Mouse (Mus musculus): ENCODE measurements around the gene Gnb5. TPM values are rescaled to one million over a fixed set of nuclear protein-coding genes. Genes with fewer than 3 reads are reported as not detected.

The Gnb5 gene
- polyA plus RNA-seq, 1 experiment from 2014 or later: 70.1 TPM

DNA sequence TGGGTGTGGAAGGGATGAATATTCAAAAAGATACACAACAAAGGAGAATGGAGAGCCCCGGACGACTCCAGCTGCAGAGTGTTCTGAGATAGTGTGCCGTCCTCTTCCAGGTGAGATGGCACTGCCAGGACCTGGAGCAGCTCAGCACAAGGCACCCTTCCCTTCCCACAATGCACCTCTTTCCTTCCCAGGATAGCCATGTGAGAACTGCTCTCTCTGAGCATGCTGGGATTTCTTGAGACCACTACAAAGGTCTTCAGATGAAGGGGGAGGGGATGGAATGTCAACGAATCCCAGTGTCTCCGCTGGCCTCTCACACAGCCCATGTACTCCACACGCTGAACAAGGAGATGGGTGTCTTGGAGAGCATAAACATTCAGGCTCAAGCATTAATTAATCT is 18.5 kb upstream of the Gnb5 start:
- 65% methylated on average over 6 of the region's 6 CpGs for WGBS
- H3K4me2 ChIP-seq (ENCODE audit: low read length): no peak overlapping the region
- DNase-seq (no peak), ATAC-seq (ENCODE audit: low FRiP score, low TSS enrichment) (no peak)
- no peak overlapping the region for H3K9ac ChIP-seq (replicated peaks; ENCODE audit: low read length)
- H3K36me3 ChIP-seq (ENCODE audit: control insufficient read depth, insufficient read depth, low read length): no peaks in the 10 kb centered on the region
- H3K27ac ChIP-seq (replicated peaks; ENCODE audit: low read depth, low read length): no peak overlapping the region
- no peak overlapping the region for H3K4me3 ChIP-seq (replicated peaks; ENCODE audit: low read depth, low read length)
- no peaks in the 10 kb centered on the region for H3K27me3 ChIP-seq (ENCODE audit: control insufficient read depth, insufficient read depth, low read length)
- H3K4me1 ChIP-seq (ENCODE audit: control insufficient read depth, insufficient read depth, low read length): no peaks in the 10 kb centered on the region
- no peaks in the 10 kb centered on the region for H3K9me3 ChIP-seq (ENCODE audit: control insufficient read depth, low read length)

- DNase-seq (no peak), ATAC-seq (ENCODE audit: low FRiP score, low TSS enrichment) (no peak)
- Histone ChIP-seq H3K27me3 (ENCODE audit: control insufficient read depth, insufficient read depth, low read length) (no peaks in the 10 kb centered on the region), H3K4me2 (ENCODE audit: low read length) (no peak overlapping the region), H3K27ac (replicated peaks; ENCODE audit: low read depth, low read length) (no peak overlapping the region), H3K4me3 (replicated peaks; ENCODE audit: low read depth, low read length) (no peak overlapping the region), H3K4me1 (ENCODE audit: control insufficient read depth, insufficient read depth, low read length) (no peaks in the 10 kb centered on the region), H3K9ac (replicated peaks; ENCODE audit: low read length) (no peak overlapping the region), H3K36me3 (ENCODE audit: control insufficient read depth, insufficient read depth, low read length) (no peaks in the 10 kb centered on the region), H3K9me3 (ENCODE audit: control insufficient read depth, low read length) (no peaks in the 10 kb centered on the region)
- WGBS: 44% methylated on average over 4 of the region's 4 CpGs
These were observed 16.5 kb upstream of the Gnb5 start for GRCm38 (mm10) chr9:75289545-75289944.

- no peaks in the 10 kb centered on the region for H3K9me3 ChIP-seq (ENCODE audit: control insufficient read depth, low read length)
- ATAC-seq (ENCODE audit: low FRiP score, low TSS enrichment) (no peak), DNase-seq (no peak)
- H3K27ac ChIP-seq (replicated peaks; ENCODE audit: low read depth, low read length): no peak overlapping the region
- H3K4me1 ChIP-seq (ENCODE audit: control insufficient read depth, insufficient read depth, low read length): no peaks in the 10 kb centered on the region
- H3K4me3 ChIP-seq (replicated peaks; ENCODE audit: low read depth, low read length): no peak overlapping the region
- H3K36me3 ChIP-seq (ENCODE audit: control insufficient read depth, insufficient read depth, low read length): no peaks in the 10 kb centered on the region
- no peak overlapping the region for H3K9ac ChIP-seq (replicated peaks; ENCODE audit: low read length)
- no peak overlapping the region for H3K4me2 ChIP-seq (ENCODE audit: low read length)
- no peaks in the 10 kb centered on the region for H3K27me3 ChIP-seq (ENCODE audit: control insufficient read depth, insufficient read depth, low read length)
- 83% methylated on average over 2 of the region's 2 CpGs for whole genome bisulfite sequencing
These were observed 6.7 kb upstream of the Gnb5 start for GRCm38 (mm10) chr9:75299342-75299741.

DNA sequence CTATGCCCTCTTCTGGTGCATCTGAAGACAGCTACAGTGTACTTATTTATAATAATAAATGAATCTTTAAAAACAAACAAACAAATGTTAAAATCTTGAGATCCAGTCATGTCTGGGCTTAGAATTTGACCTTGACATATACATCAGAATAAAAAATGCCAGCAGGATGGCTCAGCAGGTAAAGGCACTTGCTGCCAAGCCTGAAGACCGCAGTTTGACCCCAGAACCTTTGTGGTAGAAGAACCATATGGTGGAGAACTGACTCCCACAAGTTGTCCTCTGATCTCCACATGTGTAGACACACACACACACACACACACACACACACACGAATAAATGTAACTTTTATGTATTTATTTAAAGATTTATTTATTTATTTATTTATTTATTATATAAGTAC is 3.1 kb upstream of the Gnb5 start:
- DNase-seq (no peak), ATAC-seq (ENCODE audit: low FRiP score, low TSS enrichment) (no peak)
- Histone ChIP-seq H3K9me3 (ENCODE audit: control insufficient read depth, low read length) (no peaks in the 10 kb centered on the region), H3K4me2 (ENCODE audit: low read length) (no peak overlapping the region), H3K27me3 (ENCODE audit: control insufficient read depth, insufficient read depth, low read length) (no peaks in the 10 kb centered on the region), H3K4me1 (ENCODE audit: control insufficient read depth, insufficient read depth, low read length) (no peaks in the 10 kb centered on the region), H3K4me3 (replicated peaks; ENCODE audit: low read depth, low read length) (no peak overlapping the region), H3K27ac (replicated peaks; ENCODE audit: low read depth, low read length) (no peak overlapping the region), H3K9ac (replicated peaks; ENCODE audit: low read length) (no peak overlapping the region), H3K36me3 (ENCODE audit: control insufficient read depth, insufficient read depth, low read length) (no peaks in the 10 kb centered on the region)
- WGBS: 80% methylated on average over 2 of the region's 2 CpGs

GRCm38 (mm10) chr9:75303701-75304261 is 2.3 kb upstream of the Gnb5 start:
- DNase-seq: no peak
- peak overlapping the region; percentile 20; the same call in 1 of the 2 replicates for H3K4me2 ChIP-seq (ENCODE audit: low read length)
- H3K36me3 ChIP-seq (ENCODE audit: control insufficient read depth, insufficient read depth, low read length): no peaks in the 10 kb centered on the region
- H3K4me3 ChIP-seq (replicated peaks; ENCODE audit: low read depth, low read length): no peak overlapping the region
- no peaks in the 10 kb centered on the region for H3K9me3 ChIP-seq (ENCODE audit: control insufficient read depth, low read length)
- no peak overlapping the region for H3K27ac ChIP-seq (replicated peaks; ENCODE audit: low read depth, low read length)
- WGBS: 38% methylated on average over 16 of the region's 16 CpGs
- H3K4me1 ChIP-seq (ENCODE audit: control insufficient read depth, insufficient read depth, low read length): no peaks in the 10 kb centered on the region
- no peak overlapping the region for H3K9ac ChIP-seq (replicated peaks; ENCODE audit: low read length)
- no peaks in the 10 kb centered on the region for H3K27me3 ChIP-seq (ENCODE audit: control insufficient read depth, insufficient read depth, low read length)
- no peak for ATAC-seq (ENCODE audit: low FRiP score, low TSS enrichment)

GRCm38 (mm10) chr9:75304286-75304685 is 1.8 kb upstream of the Gnb5 start:
- no peak overlapping the region for H3K27ac ChIP-seq (replicated peaks; ENCODE audit: low read depth, low read length)
- H3K4me1 ChIP-seq (ENCODE audit: control insufficient read depth, insufficient read depth, low read length): no peaks in the 10 kb centered on the region
- H3K27me3 ChIP-seq (ENCODE audit: control insufficient read depth, insufficient read depth, low read length): no peaks in the 10 kb centered on the region
- WGBS: 34% methylated on average over 7 of the region's 7 CpGs
- H3K4me2 ChIP-seq (ENCODE audit: low read length): no peak overlapping the region
- no peaks in the 10 kb centered on the region for H3K9me3 ChIP-seq (ENCODE audit: control insufficient read depth, low read length)
- no peaks in the 10 kb centered on the region for H3K36me3 ChIP-seq (ENCODE audit: control insufficient read depth, insufficient read depth, low read length)
- H3K4me3 ChIP-seq (replicated peaks; ENCODE audit: low read depth, low read length): no peak overlapping the region
- no peak for DNase-seq
- no peak overlapping the region for H3K9ac ChIP-seq (replicated peaks; ENCODE audit: low read length)
- ATAC-seq (ENCODE audit: low FRiP score, low TSS enrichment): no peak

DNA sequence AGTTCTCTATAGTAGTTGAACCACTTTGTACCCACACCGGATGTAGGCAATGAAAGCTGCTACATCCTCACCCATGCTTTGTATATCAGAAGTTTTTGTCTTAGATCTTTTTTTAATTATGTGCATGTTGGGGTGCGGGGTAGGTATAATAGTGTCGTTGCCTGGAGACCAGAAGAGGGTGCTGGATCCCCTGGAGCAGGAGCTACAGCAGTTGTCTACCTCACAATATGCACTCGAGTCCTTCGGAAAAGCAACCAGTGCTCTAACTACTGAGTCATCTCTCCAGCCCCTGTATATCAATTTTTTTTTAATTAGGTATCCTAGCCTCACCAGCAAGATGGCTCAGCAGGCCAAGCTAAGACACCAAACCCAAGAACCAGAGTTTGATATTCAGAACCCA is 927 bp downstream of the Gnb5 start:
- 92% methylated on average over 5 of the region's 5 CpGs for WGBS
- Histone ChIP-seq H3K9ac (replicated peaks; ENCODE audit: low read length) (no peak overlapping the region), H3K4me3 (replicated peaks; ENCODE audit: low read depth, low read length) (no peak overlapping the region), H3K9me3 (ENCODE audit: control insufficient read depth, low read length) (no peaks in the 10 kb centered on the region), H3K27ac (replicated peaks; ENCODE audit: low read depth, low read length) (no peak overlapping the region), H3K4me2 (ENCODE audit: low read length) (no peak overlapping the region), H3K27me3 (ENCODE audit: control insufficient read depth, insufficient read depth, low read length) (no peaks in the 10 kb centered on the region), H3K36me3 (ENCODE audit: control insufficient read depth, insufficient read depth, low read length) (no peaks in the 10 kb centered on the region), H3K4me1 (ENCODE audit: control insufficient read depth, insufficient read depth, low read length) (no peaks in the 10 kb centered on the region)
- ATAC-seq (ENCODE audit: low FRiP score, low TSS enrichment) (no peak), DNase-seq (no peak)

GRCm38 (mm10) chr9:75308621-75309020 is 2.5 kb downstream of the Gnb5 start:
- DNase-seq (no peak), ATAC-seq (ENCODE audit: low FRiP score, low TSS enrichment) (no peak)
- WGBS: 66% methylated on average over 5 of the region's 5 CpGs
- peaks cover 3% of the 10 kb centered on the region; the same call in 1 of the 2 replicates for H3K4me1 ChIP-seq (ENCODE audit: control insufficient read depth, insufficient read depth, low read length)
- H3K9ac ChIP-seq (replicated peaks; ENCODE audit: low read length): no peak overlapping the region
- H3K27me3 ChIP-seq (ENCODE audit: control insufficient read depth, insufficient read depth, low read length): no peaks in the 10 kb centered on the region
- H3K27ac ChIP-seq (replicated peaks; ENCODE audit: low read depth, low read length): no peak overlapping the region
- no peaks in the 10 kb centered on the region for H3K36me3 ChIP-seq (ENCODE audit: control insufficient read depth, insufficient read depth, low read length)
- no peak overlapping the region for H3K4me3 ChIP-seq (replicated peaks; ENCODE audit: low read depth, low read length)
- no peaks in the 10 kb centered on the region for H3K9me3 ChIP-seq (ENCODE audit: control insufficient read depth, low read length)
- no peak overlapping the region for H3K4me2 ChIP-seq (ENCODE audit: low read length)

DNA sequence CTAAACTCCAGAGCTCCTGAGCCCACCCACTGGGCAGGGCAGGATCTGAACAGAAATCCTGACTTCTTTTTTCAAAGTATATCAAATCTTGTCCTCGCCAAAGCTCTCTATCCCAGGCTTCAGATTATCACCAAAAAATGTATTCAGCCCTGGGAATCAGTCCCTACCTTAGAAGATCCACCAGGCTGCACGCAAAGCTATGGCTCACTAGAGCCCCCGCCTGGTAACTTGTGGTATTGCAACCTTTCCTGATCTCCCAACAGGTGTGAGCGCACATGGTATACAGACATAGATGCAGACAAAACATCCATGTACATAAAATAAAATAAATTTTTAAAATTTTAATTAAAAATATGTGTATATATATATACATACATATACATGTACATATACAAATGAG is 5.9 kb downstream of the Gnb5 start:
- H3K27ac ChIP-seq (replicated peaks; ENCODE audit: low read depth, low read length): no peak overlapping the region
- H3K36me3 ChIP-seq (ENCODE audit: control insufficient read depth, insufficient read depth, low read length): no peaks in the 10 kb centered on the region
- H3K27me3 ChIP-seq (ENCODE audit: control insufficient read depth, insufficient read depth, low read length): no peaks in the 10 kb centered on the region
- DNase-seq: peak; percentile 92
- WGBS: 13% methylated on average over 4 of the region's 4 CpGs
- H3K9ac ChIP-seq (replicated peaks; ENCODE audit: low read length): no peak overlapping the region
- no peaks in the 10 kb centered on the region for H3K9me3 ChIP-seq (ENCODE audit: control insufficient read depth, low read length)
- no peak overlapping the region for H3K4me3 ChIP-seq (replicated peaks; ENCODE audit: low read depth, low read length)
- H3K4me1 ChIP-seq (ENCODE audit: control insufficient read depth, insufficient read depth, low read length): peaks cover 17% of the 10 kb centered on the region
- H3K4me2 ChIP-seq (ENCODE audit: low read length): no peak overlapping the region
- ATAC-seq (ENCODE audit: low FRiP score, low TSS enrichment): no peak
